Mouse (Mus musculus) heart, embryonic 13.5 days (tissue): ENCODE results near the gene Hoxb8. TPM values are rescaled to one million over a fixed set of nuclear protein-coding genes. Genes with fewer than 3 reads are reported as not detected.
A peak's percentile ranks its signal among the peaks of the same experiment; 100 is the strongest.

Experiments
- ATAC-seq: fragments of 200-750 bp; cut with Nextera tagmentation; 2 replicates; pipeline ENCODE4 v1.8.0; 2017; ENCODE audit warnings: moderate TSS enrichment; ENCODE audit not compliant: insufficient number of reproducible peaks, low FRiP score, low TSS enrichment; ENCODE audit errors: extremely low read depth
- H3K27ac ChIP-seq: fragments of 300-500 bp; sonication (generic); replicated peaks from 2 replicates; pipeline ENCODE4 v1.5.1; 2015; ENCODE audit warnings: moderate library complexity, mild to moderate bottlenecking, inconsistent platforms
- H3K27me3 ChIP-seq: fragments of 300-500 bp; sonication (generic); replicated peaks from 2 replicates; pipeline ENCODE4 v1.6.1; 2015; ENCODE audit warnings: mild to moderate bottlenecking, inconsistent platforms
- H3K36me3 ChIP-seq: fragments of 300-500 bp; sonication (generic); 2 replicates; pipeline ENCODE4 v1.6.1; 2015; ENCODE audit warnings: mild to moderate bottlenecking, inconsistent platforms
- H3K4me1 ChIP-seq: fragments of 300-500 bp; sonication (generic); 2 replicates; pipeline ENCODE4 v1.6.1; 2015; ENCODE audit warnings: inconsistent platforms
- H3K4me2 ChIP-seq: fragments of 300-500 bp; sonication (generic); 2 replicates; pipeline ENCODE4 v1.6.1; 2015; ENCODE audit warnings: inconsistent platforms, mild to moderate bottlenecking, moderate library complexity
- H3K4me3 ChIP-seq: fragments of 300-500 bp; sonication (generic); 2 replicates; pipeline ENCODE4 v1.5.1; 2015; ENCODE audit warnings: moderate library complexity, mild to moderate bottlenecking, inconsistent platforms
- H3K9ac ChIP-seq: fragments of 300-500 bp; sonication (generic); 2 replicates; pipeline ENCODE4 v1.6.1; 2015; ENCODE audit warnings: inconsistent platforms, mild to moderate bottlenecking, moderate library complexity
- H3K9me3 ChIP-seq: fragments of 300-500 bp; sonication (generic); 2 replicates; pipeline ENCODE4 v1.6.1; 2016; ENCODE audit warnings: inconsistent platforms
- WGBS: fragments of 180-500 bp; shearing (Covaris S2); methylation state at CpG from one replicate; pipeline ENCODE4 v1.1.7; 2015; ENCODE audit warnings: mixed read lengths; 5-methylcytosine and 5-hydroxymethylcytosine counted together
- polyA plus RNA-seq: library from polyadenylated mRNA; unstranded; fragments of >200 nt; fragmentation: Nextera tagmentation; extraction: Ambion mirVana; gene quantifications from 2 replicates; pipeline ENCODE4 v1.2.1, GENCODE M21; 2015

Gene Hoxb8
- polyA plus RNA-seq, 1 experiment from 2014 or later = not detected

GRCm38 (mm10) chr11:96297968-96298635 lies 16.4 kb downstream of the Hoxb8 start:
- 5% methylated on average over 11 of the region's 11 CpGs for whole genome bisulfite sequencing
- H3K9me3 ChIP-seq = no peaks in the 10 kb centered on the region
- H3K36me3 ChIP-seq = no peaks in the 10 kb centered on the region
- H3K4me3 ChIP-seq = no peak overlapping the region
- no peak overlapping the region for H3K9ac ChIP-seq
- H3K27ac ChIP-seq = no peak overlapping the region
- peaks cover 100% of the 10 kb centered on the region for H3K27me3 ChIP-seq
- ATAC-seq = no peak
- H3K4me1 ChIP-seq = peaks cover 14% of the 10 kb centered on the region
- H3K4me2 ChIP-seq = peak overlapping the region; percentile 12; the same call in 1 of the 2 replicates

DNA sequence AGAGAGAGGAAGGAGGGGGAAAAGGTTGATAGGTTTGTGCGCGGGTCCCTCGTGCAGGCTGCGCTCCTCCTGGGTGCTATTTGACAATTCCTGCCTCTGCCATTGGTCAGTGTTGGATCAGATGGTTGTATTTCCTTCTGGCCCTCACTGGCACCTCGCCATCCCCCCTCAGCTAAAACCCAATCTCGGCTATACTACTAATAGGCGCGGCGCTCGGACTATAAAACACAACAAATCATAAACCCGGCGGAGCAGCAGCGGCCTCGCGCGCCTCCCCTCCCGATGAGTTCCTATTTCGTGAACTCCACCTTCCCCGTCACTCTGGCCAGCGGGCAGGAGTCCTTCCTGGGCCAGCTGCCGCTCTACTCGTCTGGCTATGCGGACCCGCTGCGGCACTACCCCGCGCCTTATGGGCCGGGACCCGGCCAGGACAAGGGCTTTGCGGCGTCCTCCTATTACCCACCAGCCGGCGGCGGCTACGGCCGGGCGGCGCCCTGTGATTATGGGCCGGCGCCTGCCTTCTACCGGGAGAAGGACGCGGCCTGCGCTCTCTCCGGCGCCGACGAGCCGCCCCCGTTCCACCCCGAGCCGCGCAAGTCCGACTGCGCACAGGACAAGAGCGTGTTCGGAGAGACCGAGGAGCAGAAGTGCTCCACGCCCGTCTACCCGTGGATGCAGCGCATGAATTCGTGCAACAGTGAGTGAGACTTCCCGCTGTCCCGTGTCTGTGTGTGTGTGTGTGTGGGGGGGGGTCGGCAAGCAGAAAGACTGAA lies 17.4 kb downstream of the Hoxb8 start:
- Histone ChIP-seq H3K27me3 (peaks cover 100% of the 10 kb centered on the region), H3K4me1 (peaks cover 14% of the 10 kb centered on the region), H3K36me3 (no peaks in the 10 kb centered on the region), H3K9me3 (no peaks in the 10 kb centered on the region), H3K4me3 (peak overlapping the region; percentile 41), H3K27ac (no peak overlapping the region), H3K4me2 (peak overlapping the region; percentile 60), H3K9ac (peak overlapping the region; percentile 60)
- under 1% methylated on average over 66 of the region's 66 CpGs for WGBS
- ATAC-seq = no peak

GRCm38 (mm10) chr11:96299781-96300180 lies 18.1 kb downstream of the Hoxb8 start:
- no peak for ATAC-seq
- peaks cover 12% of the 10 kb centered on the region for H3K4me1 ChIP-seq
- peak overlapping the region; percentile 33; the same call in 1 of the 2 replicates for H3K4me2 ChIP-seq
- no peaks in the 10 kb centered on the region for H3K36me3 ChIP-seq
- peaks cover 100% of the 10 kb centered on the region for H3K27me3 ChIP-seq
- no peak overlapping the region for H3K9ac ChIP-seq
- H3K9me3 ChIP-seq = no peaks in the 10 kb centered on the region
- WGBS = 3% methylated on average over 9 of the region's 9 CpGs
- no peak overlapping the region for H3K27ac ChIP-seq
- peak overlapping the region; percentile 41 for H3K4me3 ChIP-seq

DNA sequence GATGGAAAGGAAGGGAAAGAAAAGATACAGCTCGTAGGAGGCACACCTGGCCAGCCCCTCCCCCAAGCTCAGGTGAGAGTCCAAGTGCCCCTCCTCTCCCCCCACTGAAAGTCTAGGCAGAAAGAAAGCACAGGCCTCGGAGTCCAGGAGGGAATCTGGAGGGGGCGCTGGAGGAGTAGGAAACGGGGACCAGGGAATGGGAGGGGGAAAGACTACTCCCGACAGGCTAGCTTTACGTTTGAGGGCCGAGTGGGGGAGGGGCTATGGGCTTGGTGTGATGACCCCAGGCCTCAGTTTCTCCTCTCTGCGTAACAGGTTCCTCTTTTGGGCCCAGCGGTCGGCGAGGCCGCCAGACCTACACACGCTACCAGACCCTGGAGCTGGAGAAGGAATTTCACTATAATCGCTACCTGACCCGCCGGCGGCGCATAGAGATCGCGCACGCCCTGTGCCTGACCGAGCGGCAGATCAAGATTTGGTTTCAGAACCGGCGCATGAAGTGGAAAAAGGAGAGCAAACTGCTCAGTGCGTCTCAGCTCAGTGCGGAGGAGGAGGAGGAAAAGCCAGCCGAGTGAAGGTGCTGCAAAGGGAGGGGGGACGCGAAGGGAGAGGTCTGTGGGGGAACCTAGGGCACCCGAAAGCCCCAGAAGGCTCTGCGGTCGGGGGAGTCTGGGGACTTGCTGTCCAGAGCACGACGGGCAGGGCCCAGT lies 18.8 kb downstream of the Hoxb8 start:
- Histone ChIP-seq H3K36me3 (no peaks in the 10 kb centered on the region), H3K4me1 (peaks cover 8% of the 10 kb centered on the region), H3K4me3 (peak overlapping the region; percentile 41), H3K9ac (peak overlapping the region; percentile 50; the same call in 1 of the 2 replicates), H3K27me3 (peaks cover 100% of the 10 kb centered on the region), H3K9me3 (no peaks in the 10 kb centered on the region), H3K27ac (no peak overlapping the region), H3K4me2 (peak overlapping the region; percentile 33)
- no peak for ATAC-seq
- 3% methylated on average over 35 of the region's 35 CpGs for WGBS

- 9% methylated on average over 10 of the region's 10 CpGs for whole genome bisulfite sequencing
- H3K27ac ChIP-seq = no peak overlapping the region
- H3K9ac ChIP-seq = 0 out of 2 replicates have a peak overlapping the region, but pooled peaks have one; percentile 50
- peaks cover 6% of the 10 kb centered on the region for H3K4me1 ChIP-seq
- peaks cover 100% of the 10 kb centered on the region for H3K27me3 ChIP-seq
- peak overlapping the region; percentile 41 for H3K4me3 ChIP-seq
- no peaks in the 10 kb centered on the region for H3K36me3 ChIP-seq
- no peak for ATAC-seq
- H3K4me2 ChIP-seq = peak overlapping the region; percentile 33; the same call in 1 of the 2 replicates
- H3K9me3 ChIP-seq = no peaks in the 10 kb centered on the region
Measured at GRCm38 (mm10) chr11:96301064-96301431, 19.3 kb downstream of the Hoxb8 start.

DNA sequence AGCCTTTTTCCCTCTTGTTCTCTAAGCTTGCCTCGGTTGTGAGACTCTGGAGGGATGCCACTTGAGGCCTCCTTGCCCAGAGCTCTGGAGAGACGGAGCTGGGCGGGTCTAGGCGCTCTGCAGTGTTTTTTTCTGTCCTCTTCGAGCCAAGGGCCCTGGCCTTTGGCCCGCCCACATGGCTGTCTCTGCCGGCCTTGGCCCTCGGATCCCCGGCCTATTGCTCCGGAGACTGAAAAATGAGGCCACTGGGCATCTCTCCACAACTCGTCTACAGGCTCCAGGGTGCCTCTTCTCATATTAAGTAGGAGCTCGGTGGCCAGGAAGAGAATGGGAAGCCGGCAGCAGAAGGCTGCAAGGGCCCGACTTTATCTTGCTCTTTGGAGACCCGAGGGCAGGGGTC lies 20.1 kb downstream of the Hoxb8 start:
- peaks cover 100% of the 10 kb centered on the region for H3K27me3 ChIP-seq
- H3K27ac ChIP-seq = no peak overlapping the region
- no peaks in the 10 kb centered on the region for H3K9me3 ChIP-seq
- H3K9ac ChIP-seq = no peak overlapping the region
- no peak overlapping the region for H3K4me2 ChIP-seq
- no peak overlapping the region for H3K4me3 ChIP-seq
- WGBS = 4% methylated on average over 15 of the region's 15 CpGs
- H3K4me1 ChIP-seq = peaks cover 6% of the 10 kb centered on the region
- ATAC-seq = no peak
- H3K36me3 ChIP-seq = no peaks in the 10 kb centered on the region

DNA sequence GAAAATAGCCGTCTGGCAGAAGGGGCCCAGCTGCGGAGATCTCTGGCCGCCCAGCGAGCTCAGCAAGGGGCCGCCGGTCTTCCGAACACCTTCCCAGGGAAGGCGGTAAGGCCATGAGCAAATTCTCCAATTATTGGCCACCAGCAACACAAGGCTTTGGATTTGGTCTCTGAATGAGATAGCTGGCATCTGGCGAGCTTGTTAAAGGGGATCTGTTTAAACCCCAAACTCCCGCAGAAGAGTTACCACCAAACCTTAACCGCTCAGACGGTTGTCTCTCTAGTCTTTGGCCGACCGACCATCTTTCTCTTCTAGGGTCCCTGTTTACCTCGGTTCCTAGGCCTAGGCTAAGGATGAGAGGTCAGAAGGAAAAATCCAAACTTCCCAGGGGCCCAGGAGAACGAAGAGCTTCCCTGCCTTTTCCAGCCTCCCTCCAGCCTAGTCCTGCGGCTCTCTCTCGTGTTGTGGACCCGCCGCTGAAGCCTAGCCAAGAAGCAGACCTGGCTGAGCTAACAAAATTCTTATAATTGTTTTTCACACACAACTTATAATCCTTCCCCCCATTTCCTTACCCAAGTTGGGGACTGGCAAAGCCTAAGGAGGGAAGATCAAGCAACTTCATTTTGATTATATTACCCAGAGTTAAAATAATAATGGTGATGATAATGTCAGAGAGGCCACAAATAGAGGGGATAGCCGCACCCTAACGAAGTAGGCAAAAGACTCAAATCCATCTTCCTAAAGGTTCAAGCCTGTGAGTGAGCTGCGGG lies 20.9 kb downstream of the Hoxb8 start:
- WGBS = 8% methylated on average over 23 of the region's 23 CpGs
- H3K4me3 ChIP-seq = peak overlapping the region; percentile 43; the same call in 1 of the 2 replicates

GRCm38 (mm10) chr11:96303151-96304099 lies 21.7 kb downstream of the Hoxb8 start, which contains the start of gene Hoxb5:
Hoxb5 (plus strand) TSS chr11:96303336.
- Histone ChIP-seq H3K4me2 (peak within 1 kb of the TSS; percentile 63), H3K9me3 (no peaks in the 10 kb centered on the region), H3K36me3 (no peaks in the 10 kb centered on the region), H3K9ac (peak within 1 kb of the TSS; percentile 70), H3K4me1 (peaks cover 6% of the 10 kb centered on the region), H3K4me3 (peak within 1 kb of the TSS; percentile 43), H3K27me3 (peaks cover 100% of the 10 kb centered on the region), H3K27ac (peak within 1 kb of the TSS; percentile 48; the same call in 1 of the 2 replicates)
- under 1% methylated on average over 69 of the region's 69 CpGs for WGBS
- ATAC-seq = no peak

More for the DNA sequence above, 20.9 kb downstream of the Hoxb8 start:
- H3K9me3 ChIP-seq = no peaks in the 10 kb centered on the region
- no peak overlapping the region for H3K27ac ChIP-seq
- peak overlapping the region; percentile 63; the same call in 1 of the 2 replicates for H3K4me2 ChIP-seq
- H3K9ac ChIP-seq = no peak overlapping the region
- ATAC-seq = no peak
- H3K27me3 ChIP-seq = peaks cover 100% of the 10 kb centered on the region
- no peaks in the 10 kb centered on the region for H3K36me3 ChIP-seq
- peaks cover 6% of the 10 kb centered on the region for H3K4me1 ChIP-seq

DNA sequence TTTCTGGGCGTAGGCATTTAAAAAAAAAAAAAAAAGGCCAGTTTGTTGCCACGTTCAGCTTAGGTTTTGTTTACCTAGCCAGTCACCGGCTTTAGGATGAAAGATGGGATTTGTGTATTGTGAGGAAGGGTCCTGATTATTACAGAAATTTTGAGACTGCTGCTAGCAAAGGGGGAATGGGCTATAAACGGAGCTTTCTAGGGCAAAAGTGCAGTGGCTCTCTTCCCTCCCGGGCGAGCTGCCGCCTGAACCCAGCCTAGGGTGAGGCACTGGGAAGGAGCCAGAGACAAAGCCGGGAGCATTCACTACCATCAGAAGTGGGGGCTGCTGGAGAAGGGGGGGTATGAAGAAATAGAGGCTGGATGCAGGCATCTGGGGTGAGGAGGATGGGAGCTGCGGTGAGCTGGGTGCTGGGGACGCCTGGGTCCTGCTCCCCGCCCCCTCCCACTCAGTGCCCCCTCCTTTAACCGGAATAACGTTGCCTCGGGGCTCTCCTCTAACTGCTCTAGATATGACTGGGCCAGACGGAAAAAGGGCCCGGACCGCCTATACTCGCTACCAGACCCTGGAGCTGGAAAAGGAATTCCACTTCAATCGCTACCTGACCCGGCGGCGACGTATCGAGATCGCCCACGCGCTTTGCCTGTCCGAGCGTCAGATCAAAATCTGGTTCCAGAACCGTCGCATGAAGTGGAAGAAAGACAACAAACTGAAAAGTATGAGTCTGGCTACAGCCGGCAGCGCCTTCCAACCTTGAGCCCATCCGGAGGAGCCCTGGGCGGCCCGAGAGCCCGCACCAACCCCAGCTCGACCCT lies 22.9 kb downstream of the Hoxb8 start:
- no peak overlapping the region for H3K27ac ChIP-seq
- peak overlapping the region; percentile 43 for H3K4me3 ChIP-seq
- H3K9me3 ChIP-seq = no peaks in the 10 kb centered on the region
- peak overlapping the region; percentile 70 for H3K9ac ChIP-seq
- no peaks in the 10 kb centered on the region for H3K36me3 ChIP-seq
- peaks cover 100% of the 10 kb centered on the region for H3K27me3 ChIP-seq
- peak overlapping the region; percentile 63 for H3K4me2 ChIP-seq
- no peak for ATAC-seq
- WGBS = 2% methylated on average over 38 of the region's 38 CpGs
- H3K4me1 ChIP-seq = no peaks in the 10 kb centered on the region; the same call in 1 of the 2 replicates
